Mouse (Mus musculus) urinary bladder, adult 2 months (tissue): ENCODE data around the gene Rab3a. TPM values are rescaled to one million over a fixed set of nuclear protein-coding genes. Genes with fewer than 3 reads are reported as not detected.

Experiments used
- DNase-seq: peaks from one replicate; pipeline ENCODE4 v3.0.0; 2022; ENCODE audit warnings: low spot score
- polyA plus RNA-seq: library from polyadenylated mRNA; depleted of rRNA; stranded (reverse); fragments of >200 nt; gene quantifications from 2 replicates; pipeline ENCODE4 v1.2.3, GENCODE M21; 2012

The Rab3a gene
- polyA plus RNA-seq, 1 experiment, result 35.3 TPM

GRCm38 (mm10) chr8:70741661-70742060, 12.8 kb upstream of the Rab3a start:
- DNase-seq, result peak; percentile 14

GRCm38 (mm10) chr8:70742176-70742575, 12.3 kb upstream of the Rab3a start:
- DNase-seq, result peak; percentile 17

- DNase-seq, result peak; percentile 18
These were observed 11.4 kb upstream of the Rab3a start for GRCm38 (mm10) chr8:70742981-70743655.

GRCm38 (mm10) chr8:70743656-70744590, 10.6 kb upstream of the Rab3a start:
- DNase-seq, result peak; percentile 26

DNA sequence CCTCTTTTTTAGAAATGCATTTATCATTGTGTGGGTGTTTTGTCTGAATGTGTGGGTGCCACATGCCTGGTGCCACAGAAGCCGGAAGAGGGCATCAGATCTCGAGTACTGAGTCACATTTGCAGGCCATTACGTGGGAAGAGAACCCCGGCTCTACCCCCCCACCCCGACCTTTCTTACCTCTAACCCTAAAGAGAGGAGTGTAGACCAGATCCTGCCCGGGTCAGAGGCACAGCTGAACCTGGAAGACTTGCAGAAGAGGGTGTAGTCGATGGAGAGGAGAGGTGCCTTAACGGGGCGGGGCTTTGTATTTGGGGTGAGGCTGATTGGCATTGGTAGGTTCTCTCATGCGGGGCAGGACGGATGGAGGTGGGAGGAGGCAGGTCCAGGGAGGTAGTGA, 9.7 kb upstream of the Rab3a start:
- peak; percentile 18 for DNase-seq

GRCm38 (mm10) chr8:70745691-70746220, 8.7 kb upstream of the Rab3a start:
- peak; percentile 15 for DNase-seq

DNA sequence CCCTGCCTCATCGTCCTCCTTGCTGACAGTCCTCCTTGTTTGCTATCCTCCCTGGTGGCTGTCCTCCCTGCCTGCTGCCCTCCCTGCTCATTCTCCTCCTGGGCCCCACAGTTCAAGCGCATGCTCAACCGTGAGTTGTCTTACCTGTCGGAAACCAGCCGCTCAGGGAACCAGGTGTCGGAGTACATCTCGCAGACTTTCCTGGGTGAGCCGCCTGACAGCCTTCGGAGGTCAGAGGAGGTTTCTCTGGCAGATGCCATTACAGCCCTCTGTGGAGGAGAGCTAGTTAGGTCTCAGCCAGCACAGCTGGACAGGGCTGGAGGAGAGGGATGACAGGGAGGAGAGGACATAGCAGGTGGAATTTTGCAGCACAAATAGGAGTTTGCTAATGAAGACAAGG, 7.8 kb upstream of the Rab3a start:
- DNase-seq, result no peak

GRCm38 (mm10) chr8:70747211-70747890, 7.1 kb upstream of the Rab3a start:
- DNase-seq, result peak; percentile 17

GRCm38 (mm10) chr8:70748246-70749096, 6.0 kb upstream of the Rab3a start:
- peak; percentile 16 for DNase-seq

DNA sequence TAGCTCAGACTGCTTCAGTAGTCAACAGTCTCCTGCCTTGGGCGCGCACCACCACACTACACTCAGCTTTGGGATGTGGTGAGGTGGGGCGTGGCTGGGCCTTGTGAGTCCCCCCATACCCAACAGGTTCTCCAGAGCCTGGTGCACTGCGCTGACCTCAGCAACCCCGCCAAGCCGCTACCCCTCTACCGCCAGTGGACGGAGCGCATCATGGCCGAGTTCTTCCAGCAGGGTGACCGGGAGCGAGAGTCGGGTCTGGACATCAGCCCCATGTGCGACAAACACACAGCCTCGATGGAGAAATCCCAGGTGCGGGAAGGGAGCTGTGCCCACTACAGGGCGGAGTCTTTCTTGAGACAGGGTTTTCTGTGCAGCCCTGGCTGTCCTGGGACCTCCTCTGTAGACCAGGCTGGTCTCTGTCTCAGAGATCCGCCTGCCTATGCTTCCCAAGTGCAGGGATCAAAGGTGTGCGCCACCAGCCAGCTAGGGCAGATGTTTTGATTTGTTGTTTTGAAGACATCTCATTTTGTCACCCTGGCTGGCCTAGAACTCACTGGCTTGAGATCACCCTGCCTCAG, 5.3 kb upstream of the Rab3a start:
- DNase-seq, result peak; percentile 15

- peak; percentile 17 for DNase-seq
These were observed 4.3 kb upstream of the Rab3a start for GRCm38 (mm10) chr8:70750128-70750680.

DNA sequence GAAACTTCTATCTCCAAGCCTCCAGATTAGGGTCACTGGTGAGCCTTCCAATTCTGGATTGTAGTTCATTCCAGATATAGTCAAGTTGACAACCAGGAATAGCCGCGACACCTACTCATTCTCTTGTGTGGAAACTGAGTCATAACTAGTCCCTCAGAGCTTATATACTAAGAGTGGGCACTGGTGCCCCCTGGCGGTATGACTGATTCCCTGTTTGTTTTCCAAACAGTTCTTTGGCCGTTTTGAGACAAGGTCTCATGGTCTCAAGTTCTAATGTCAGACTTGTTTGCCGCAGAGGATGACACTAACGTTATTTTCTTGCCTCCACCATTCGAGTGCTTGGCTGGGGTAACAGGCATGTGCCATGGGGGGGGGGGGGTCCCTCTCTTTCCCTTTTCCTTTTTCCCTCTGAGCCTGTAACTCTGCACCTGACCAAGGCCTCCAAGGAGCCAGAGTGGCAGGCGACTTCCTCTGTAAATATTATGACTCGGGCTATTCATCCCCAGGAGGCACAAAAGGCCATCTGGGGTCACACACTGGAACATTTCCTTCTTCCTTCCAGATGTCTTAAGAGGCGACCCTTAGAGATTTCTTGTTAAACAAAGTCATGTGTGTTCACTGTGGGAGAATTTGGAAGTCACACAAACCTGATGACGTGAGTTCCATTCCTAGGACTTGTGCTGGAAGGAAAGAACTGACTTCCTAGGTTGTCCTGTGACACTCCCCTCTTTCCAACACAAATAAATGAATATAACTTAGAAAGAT, 2.3 kb upstream of the Rab3a start:
- DNase-seq, result peak; percentile 43

DNA sequence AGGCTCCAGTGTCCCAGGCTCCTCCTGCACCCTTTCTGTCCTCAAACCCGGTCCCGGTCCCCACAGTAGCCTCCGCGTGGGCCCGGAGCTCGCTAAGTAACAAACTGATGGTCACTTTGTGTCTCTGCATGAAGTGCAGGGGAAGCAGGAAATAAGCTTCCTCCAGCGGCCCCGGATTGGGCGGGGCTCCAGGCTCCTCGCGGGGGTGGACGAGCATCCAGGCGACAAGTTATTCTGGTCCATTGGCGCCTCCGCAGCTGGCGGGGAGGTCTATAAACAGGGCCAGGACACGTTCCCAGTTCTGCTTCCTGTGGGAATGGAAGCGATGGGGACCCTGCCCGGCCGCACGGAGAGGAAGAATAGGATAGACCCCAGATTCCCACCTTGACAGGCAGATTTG, 1.3 kb upstream of the Rab3a start:
- DNase-seq, result peak; percentile 53

DNA sequence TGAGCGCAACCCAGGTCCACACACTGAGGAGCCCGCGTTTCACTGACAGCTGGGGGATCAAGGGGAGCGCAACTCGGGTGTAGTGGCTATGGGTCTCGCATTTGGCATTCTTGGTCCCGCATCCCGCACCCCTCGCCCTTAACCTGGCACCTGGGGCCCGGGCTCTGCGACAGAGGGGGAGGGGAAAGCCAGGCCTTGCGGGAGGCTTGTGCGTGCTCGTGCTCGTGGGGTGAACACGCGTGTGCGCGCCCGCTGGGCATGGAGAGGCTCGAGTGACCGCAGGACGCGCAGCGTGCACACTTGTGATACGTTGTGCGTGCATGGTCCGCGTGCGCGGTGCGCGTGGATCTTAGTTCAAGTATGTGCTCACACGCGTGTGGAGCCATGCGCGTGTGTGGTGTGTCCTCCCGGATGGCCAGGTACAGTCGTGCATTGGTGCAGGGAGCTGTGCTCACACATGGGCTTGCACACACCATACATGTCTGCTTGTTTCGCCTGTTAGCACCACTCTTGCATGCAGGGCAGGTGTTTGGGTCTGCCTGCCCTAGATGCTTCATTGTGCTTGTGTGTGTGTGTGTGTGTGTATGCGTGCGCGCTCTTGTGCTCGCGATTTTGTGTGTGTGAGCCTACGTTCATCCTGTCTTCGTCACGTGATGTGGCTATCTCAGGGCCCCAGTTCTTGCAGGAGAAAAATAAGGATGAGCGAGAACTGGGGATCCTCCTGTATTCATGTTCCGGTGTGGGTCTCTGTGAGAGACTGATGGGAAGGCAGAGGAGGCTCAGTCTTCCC, 587 bp downstream of the Rab3a start:
- peak; percentile 41 for DNase-seq

DNA sequence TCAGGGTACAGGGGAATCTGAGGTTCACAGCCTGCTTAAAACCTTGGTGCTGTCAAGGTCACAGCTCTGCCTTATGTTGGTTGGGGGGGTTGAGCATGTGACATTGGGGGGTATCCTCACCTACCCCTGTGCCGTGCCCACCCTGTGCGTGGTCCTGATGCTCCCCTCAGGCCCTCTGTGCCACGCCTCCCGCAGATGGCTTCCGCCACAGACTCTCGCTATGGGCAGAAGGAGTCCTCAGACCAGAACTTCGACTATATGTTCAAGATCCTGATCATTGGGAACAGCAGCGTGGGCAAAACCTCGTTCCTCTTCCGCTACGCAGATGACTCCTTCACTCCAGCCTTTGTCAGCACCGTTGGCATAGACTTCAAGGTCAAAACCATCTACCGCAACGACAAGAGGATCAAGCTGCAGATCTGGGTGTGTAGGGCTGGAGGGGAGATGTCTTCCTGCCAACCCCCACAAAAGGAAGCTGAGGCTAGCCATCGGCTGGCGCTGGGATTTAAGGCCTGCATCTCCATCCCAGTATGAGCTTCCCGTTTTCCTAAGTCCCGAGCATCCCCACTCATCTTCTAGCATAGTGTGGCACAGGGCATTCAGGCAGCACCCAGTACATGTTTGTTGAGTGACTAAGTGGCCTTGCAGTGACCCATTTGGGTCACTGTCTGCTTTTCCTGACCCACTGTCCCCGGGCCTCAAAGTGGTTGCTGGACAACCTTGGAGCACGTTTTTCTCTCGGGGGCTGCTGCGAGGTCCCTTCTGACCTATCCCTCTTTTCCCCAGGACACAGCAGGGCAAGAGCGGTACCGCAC, 1.4 kb downstream of the Rab3a start:
- peak; percentile 21 for DNase-seq

GRCm38 (mm10) chr8:70756476-70757040, 2.1 kb downstream of the Rab3a start:
- DNase-seq, result peak; percentile 17

DNA sequence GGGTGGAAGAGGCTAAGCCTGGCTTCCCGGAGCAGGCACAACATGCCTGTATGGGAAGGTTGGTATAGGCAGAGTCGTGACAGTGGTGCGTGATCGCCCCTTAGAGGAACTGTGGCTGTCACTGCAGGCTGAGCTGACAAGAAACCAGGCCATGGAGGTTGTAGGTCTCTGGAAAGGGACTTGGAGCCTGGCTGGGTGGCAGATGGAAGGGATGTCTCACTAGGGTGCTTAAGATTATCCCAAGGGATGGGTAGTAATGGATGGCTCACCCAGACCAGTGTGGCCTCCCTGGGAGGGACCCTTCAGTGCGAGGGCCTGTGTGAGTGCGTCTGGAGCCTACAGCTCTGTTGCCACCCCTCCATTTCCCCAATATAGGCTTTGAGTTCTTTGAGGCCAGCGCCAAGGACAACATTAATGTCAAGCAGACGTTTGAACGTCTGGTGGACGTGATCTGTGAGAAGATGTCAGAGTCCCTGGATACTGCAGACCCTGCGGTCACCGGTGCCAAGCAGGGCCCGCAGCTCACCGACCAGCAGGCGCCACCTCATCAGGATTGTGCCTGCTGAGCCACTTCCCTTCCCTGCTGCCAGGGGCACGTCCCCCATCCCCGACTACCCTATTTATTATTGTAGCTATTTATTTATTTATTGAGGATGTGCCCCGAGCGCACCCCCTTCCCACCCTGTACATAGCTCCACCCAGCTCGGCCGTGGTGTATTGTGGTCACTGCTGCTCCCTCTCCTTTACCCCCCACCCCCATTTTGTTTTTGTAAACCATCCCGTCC, 3.2 kb downstream of the Rab3a start:
- DNase-seq, result peak; percentile 18
